Comparison of ENCODE assay signal across 14 mouse cellular contexts in the genomic region with DNA sequence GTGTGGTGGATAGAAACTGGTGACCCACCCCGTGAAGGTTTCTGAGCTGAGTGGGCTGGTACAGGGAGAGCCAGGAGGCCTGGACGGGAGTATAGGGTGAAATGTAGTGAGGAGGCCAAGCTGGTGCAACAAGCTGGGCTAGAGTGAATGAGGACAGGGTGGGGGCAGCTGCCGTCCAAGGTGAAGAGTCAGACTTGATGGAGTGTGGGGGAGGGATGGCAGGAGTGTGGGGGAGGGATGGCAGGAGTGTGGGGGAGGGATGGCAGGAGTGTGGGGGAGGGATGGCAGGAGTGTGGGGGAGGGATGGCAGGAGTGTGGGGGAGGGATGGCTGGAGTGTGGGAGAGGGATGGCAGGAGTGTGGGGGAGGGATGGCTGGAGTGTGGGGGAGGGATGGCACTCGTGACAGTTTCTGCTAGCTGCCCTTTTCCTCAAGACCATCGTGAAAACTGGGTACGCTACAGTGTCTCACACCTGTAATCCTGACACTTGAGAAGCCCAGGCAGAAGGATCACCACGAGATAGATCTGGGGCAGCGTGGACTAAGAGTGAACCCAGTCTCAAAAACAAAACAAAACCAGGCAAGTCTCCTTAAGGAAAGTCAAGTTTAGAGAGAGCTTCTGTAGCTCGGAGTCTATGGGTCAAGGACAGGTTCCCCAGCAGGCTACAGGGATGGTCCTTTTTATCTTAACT. TPM values are rescaled to one million over a fixed set of nuclear protein-coding genes. Genes with fewer than 3 reads are reported as not detected.
DNase-seq lines count a peak whose midpoint lies in the region; ATAC-seq and TF ChIP-seq lines count a peak whose summit lies in the region.
"Had no signal": no experiment of that assay in that cellular context is flagged by ENCODE, and none has a peak within 500 bp of the region (broad histone marks: within the 10 kb centered on the region; RNA-seq: fewer than 3 reads in every experiment).

No protein-coding gene starts in this region.

- peaks cover 60% of the 10 kb centered on the region for H3K4me1 ChIP-seq in heart, embryonic 13.5 days
- H3K4me1 ChIP-seq in heart, embryonic 11.5 days (ENCODE audit: control insufficient read depth, insufficient read depth, low read length), result peaks cover 20% of the 10 kb centered on the region
- H3K4me1 ChIP-seq in limb, embryonic 15.5 days, result peaks cover 31% of the 10 kb centered on the region
- peaks cover 56% of the 10 kb centered on the region for H3K4me1 ChIP-seq in limb, embryonic 10.5 days
- H3K4me1 ChIP-seq in ES-E14 (ENCODE audit: control insufficient read depth in 2 of 2, insufficient read depth in 2 of 2, low read length in 2 of 2, poor library complexity in 1 of 2), result peaks cover 27 to 45% of the 10 kb centered on the region in 2 experiments
- peaks cover 33% of the 10 kb centered on the region for H3K4me1 ChIP-seq in midbrain, embryonic 16.5 days (ENCODE audit: control insufficient read depth, insufficient read depth, low read length)

- H3K27me3 ChIP-seq in heart, embryonic 13.5 days (replicated peaks), result 0 out of 2 replicates have a peak, but pooled peaks cover 4% of the 10 kb centered on the region
- no peaks in the 10 kb centered on the region for H3K27me3 ChIP-seq in heart, embryonic 11.5 days (ENCODE audit: control insufficient read depth, insufficient read depth, low read length)
- H3K27me3 ChIP-seq in limb, embryonic 15.5 days, result peaks cover 7% of the 10 kb centered on the region; the same call in 1 of the 2 replicates
- H3K27me3 ChIP-seq in limb, embryonic 10.5 days (ENCODE audit: low read depth, poor library complexity, severe bottlenecking), result 0 out of 2 replicates have a peak, but pooled peaks cover 6% of the 10 kb centered on the region
- peaks cover 5% of the 10 kb centered on the region; the same call in 1 of the 2 replicates for H3K27me3 ChIP-seq in midbrain, embryonic 16.5 days (ENCODE audit: control insufficient read depth, insufficient read depth, low read depth, low read length)
- H3K27me3 ChIP-seq: limb, embryonic 13.5 days; Patski had no signal

- no peak overlapping the region for H3K4me2 ChIP-seq in heart, embryonic 13.5 days
- H3K4me2 ChIP-seq in heart, embryonic 11.5 days, result no peak overlapping the region
- H3K4me2 ChIP-seq in limb, embryonic 15.5 days, result no peak overlapping the region
- H3K4me2 ChIP-seq in midbrain, embryonic 16.5 days (ENCODE audit: low read length), result no peak overlapping the region
- H3K4me2 ChIP-seq: embryonic facial prominence, embryonic 13.5 days; limb, embryonic 13.5 days had no signal

- in situ Hi-C loops in ES-E14 (cut with MboI; ENCODE audit: low sequenced_read_pairs in 2 of 2, unreplicated experiment in 2 of 2), result no loop called here

- ATAC-seq in heart, embryonic 13.5 days (ENCODE audit: extremely low read depth, insufficient number of reproducible peaks, low FRiP score, low TSS enrichment), result no peak
- ATAC-seq in heart, embryonic 11.5 days (replicated peaks; ENCODE audit: insufficient number of reproducible peaks, low FRiP score, low TSS enrichment), result no peak
- no peak for ATAC-seq in limb, embryonic 15.5 days (ENCODE audit: insufficient number of reproducible peaks, low FRiP score, low TSS enrichment, low read depth)
- ATAC-seq in midbrain, embryonic 16.5 days, result no peak
- ATAC-seq: Patski had no signal

- intact Hi-C loops in left cerebral cortex, postnatal 36 days (cut with DNase I), result no loop called here

- no peak for DNase-seq in limb, embryonic 10.5 days (ENCODE audit: low spot score)
- DNase-seq in ES-E14 (ENCODE audit: low read depth, low spot score), result no peak
- DNase-seq in left cerebral cortex, postnatal 36 days (ENCODE audit: low spot score in 2 of 2), result no peak
- DNase-seq: cerebellum, postnatal 25 days; heart, adult 2 months; heart, postnatal 14 days; kidney, postnatal 25 days had no signal

- no peaks in the 10 kb centered on the region for H3K9me3 ChIP-seq in heart, embryonic 13.5 days
- H3K9me3 ChIP-seq in heart, embryonic 11.5 days (replicated peaks; ENCODE audit: control insufficient read depth, low read length), result no peaks in the 10 kb centered on the region
- no peaks in the 10 kb centered on the region for H3K9me3 ChIP-seq in limb, embryonic 15.5 days
- no peaks in the 10 kb centered on the region for H3K9me3 ChIP-seq in limb, embryonic 10.5 days (replicated peaks)
- no peaks in the 10 kb centered on the region for H3K9me3 ChIP-seq in ES-E14 (ENCODE audit: control insufficient read depth, insufficient read depth, low read depth, low read length)
- no peaks in the 10 kb centered on the region for H3K9me3 ChIP-seq in midbrain, embryonic 16.5 days (replicated peaks; ENCODE audit: control insufficient read depth, low read length, poor library complexity, severe bottlenecking)
- H3K9me3 ChIP-seq: embryonic facial prominence, embryonic 13.5 days; limb, embryonic 13.5 days had no signal

- peak overlapping the region; percentile 37; the same call in 1 of the 2 replicates for H3K9ac ChIP-seq in heart, embryonic 13.5 days
- no peak overlapping the region; the same call in 1 of the 2 replicates for H3K9ac ChIP-seq in heart, embryonic 11.5 days (ENCODE audit: low read depth, low read length)
- no peak overlapping the region for H3K9ac ChIP-seq in limb, embryonic 15.5 days
- peak overlapping the region; percentile 65 for H3K9ac ChIP-seq in ES-E14 (ENCODE audit: insufficient read depth, low read depth, low read length, poor library complexity, severe bottlenecking)
- H3K9ac ChIP-seq in midbrain, embryonic 16.5 days (ENCODE audit: low read depth, low read length), result no peak overlapping the region
- H3K9ac ChIP-seq: embryonic facial prominence, embryonic 13.5 days; limb, embryonic 13.5 days had no signal

- no peak overlapping the region for H3K27ac ChIP-seq in heart, embryonic 13.5 days (replicated peaks)
- H3K27ac ChIP-seq in heart, embryonic 11.5 days (ENCODE audit: low read depth, low read length), result no peak overlapping the region
- peak overlapping the region; percentile 11; the same call in 1 of the 2 replicates for H3K27ac ChIP-seq in limb, embryonic 15.5 days
- no peak overlapping the region; the same call in 1 of the 2 replicates for H3K27ac ChIP-seq in limb, embryonic 10.5 days
- H3K27ac ChIP-seq in ES-E14 (ENCODE audit: insufficient read depth, low read depth, low read length, poor library complexity, severe bottlenecking), result peak overlapping the region; percentile 98
- 0 out of 2 replicates have a peak overlapping the region, but pooled peaks have one; percentile 9 for H3K27ac ChIP-seq in midbrain, embryonic 16.5 days (ENCODE audit: low read length)
- H3K27ac ChIP-seq: embryonic facial prominence, embryonic 13.5 days; heart, adult 2 months; limb, embryonic 13.5 days had no signal

- H3K36me3 ChIP-seq in heart, embryonic 13.5 days, result no peaks in the 10 kb centered on the region
- H3K36me3 ChIP-seq in heart, embryonic 11.5 days (ENCODE audit: control insufficient read depth, insufficient read depth, low read length), result no peaks in the 10 kb centered on the region
- no peaks in the 10 kb centered on the region for H3K36me3 ChIP-seq in limb, embryonic 15.5 days
- H3K36me3 ChIP-seq in limb, embryonic 10.5 days, result no peaks in the 10 kb centered on the region
- no peaks in the 10 kb centered on the region for H3K36me3 ChIP-seq in ES-E14 (ENCODE audit: control insufficient read depth, insufficient read depth, low read length, poor library complexity, severe bottlenecking)
- H3K36me3 ChIP-seq in midbrain, embryonic 16.5 days (ENCODE audit: control insufficient read depth, insufficient read depth, low read length), result no peaks in the 10 kb centered on the region
- H3K36me3 ChIP-seq: embryonic facial prominence, embryonic 13.5 days; limb, embryonic 13.5 days had no signal

- WGBS in heart, embryonic 13.5 days, result 20% methylated on average over 9 of the region's 9 CpGs
- WGBS in heart, embryonic 11.5 days (ENCODE audit: insufficient replicate concordance), result 17% methylated on average over 9 of the region's 9 CpGs
- WGBS in limb, embryonic 15.5 days, result 24% methylated on average over 9 of the region's 9 CpGs
- 16% methylated on average over 9 of the region's 9 CpGs for WGBS in limb, embryonic 10.5 days
- 31% methylated on average over 9 of the region's 9 CpGs for WGBS in midbrain, embryonic 16.5 days

- no peak overlapping the region for H3K4me3 ChIP-seq in heart, embryonic 13.5 days
- H3K4me3 ChIP-seq in heart, embryonic 11.5 days (ENCODE audit: low read depth, low read length), result no peak overlapping the region
- H3K4me3 ChIP-seq in limb, embryonic 15.5 days, result no peak overlapping the region
- no peak overlapping the region for H3K4me3 ChIP-seq in limb, embryonic 10.5 days
- H3K4me3 ChIP-seq in ES-E14 (ENCODE audit: insufficient read depth in 1 of 2, low read depth in 1 of 2, low read length in 2 of 2, poor library complexity in 1 of 2, severe bottlenecking in 1 of 2), result peak overlapping the region; percentile 42 to 47
- no peak overlapping the region for H3K4me3 ChIP-seq in midbrain, embryonic 16.5 days (ENCODE audit: low read depth, low read length)
- H3K4me3 ChIP-seq: embryonic facial prominence, embryonic 13.5 days; heart, adult 2 months; limb, embryonic 13.5 days had no signal

TF ChIP-seq in ES-E14, 5 proteins besides CTCF, POLR2A, EP300 and RAD21 (continues in another document):
- TF ChIP-seq MAFK (IDR thresholded peaks at IDR 0.05; ENCODE audit: insufficient read depth, low read depth, low read length) (no peak), ZC3H11A (IDR thresholded peaks at IDR 0.05; ENCODE audit: borderline replicate concordance, low read depth, low read length) (no peak), ZNF384 (IDR thresholded peaks at IDR 0.05; ENCODE audit: low read depth, low read length) (no peak), CHD2 (IDR thresholded peaks at IDR 0.05; ENCODE audit: low read depth, low read length) (no peak)

RNA-seq across cellular contexts. Expression of gene Zbtb34, which starts 9.0 kb away (rescaled TPM):
- polyA plus RNA-seq in heart, embryonic 13.5 days (2015; fragmentation: Nextera tagmentation; extraction: Ambion mirVana), result 3.5 TPM in 2 replicates
- 4.2 and 6.4 TPM in 2 replicates for polyA plus RNA-seq in heart, embryonic 11.5 days (2014; fragmentation: Nextera tagmentation; extraction: Ambion mirVana)
- polyA plus RNA-seq in limb, embryonic 15.5 days (2015; fragmentation: Nextera tagmentation; extraction: Ambion mirVana), result 6.5 and 7.1 TPM in 2 replicates
- 7.1 and 8.6 TPM in 2 replicates for polyA plus RNA-seq in limb, embryonic 10.5 days (2016; fragmentation: Nextera tagmentation; extraction: Ambion mirVana)
- total RNA-seq in ES-E14 (2012; rRNA removed), result 13.4 and 16.5 TPM in 2 replicates
- polyA plus RNA-seq in midbrain, embryonic 16.5 days (2015; fragmentation: Nextera tagmentation; extraction: Ambion mirVana), result 7.6 TPM in 2 replicates
- total RNA-seq in left cerebral cortex, postnatal 36 days (2021), result 10 to 100 TPM; 18.9 to 27.1 TPM

RNA-seq across cellular contexts. Expression of gene Zbtb43, which starts 28.2 kb away (rescaled TPM):
- polyA plus RNA-seq in heart, embryonic 13.5 days (2015; fragmentation: Nextera tagmentation; extraction: Ambion mirVana), result 10.3 and 10.5 TPM in 2 replicates
- polyA plus RNA-seq in heart, embryonic 11.5 days (2014; fragmentation: Nextera tagmentation; extraction: Ambion mirVana), result 12.8 and 16.8 TPM in 2 replicates
- polyA plus RNA-seq in limb, embryonic 15.5 days (2015; fragmentation: Nextera tagmentation; extraction: Ambion mirVana), result 17.3 and 19.0 TPM in 2 replicates
- 19.3 and 19.9 TPM in 2 replicates for polyA plus RNA-seq in limb, embryonic 10.5 days (2016; fragmentation: Nextera tagmentation; extraction: Ambion mirVana)
- 31.3 and 32.0 TPM in 2 replicates for total RNA-seq in ES-E14 (2012; rRNA removed)
- polyA plus RNA-seq in midbrain, embryonic 16.5 days (2015; fragmentation: Nextera tagmentation; extraction: Ambion mirVana), result 26.0 and 27.7 TPM in 2 replicates
- total RNA-seq in left cerebral cortex, postnatal 36 days (2021), result 10 to 100 TPM; 26.7 to 28.3 TPM

Comparison
In these comparisons a context has a peak if more than half of its experiments do, and no peak if none do; other contexts are left out.
1. H3K27ac ChIP-seq: peak in limb, embryonic 15.5 days (single experiment), ES-E14 (single experiment) and midbrain, embryonic 16.5 days (single experiment); none in heart, embryonic 13.5 days (single experiment), heart, embryonic 11.5 days (single experiment) and limb, embryonic 10.5 days (single experiment).
2. H3K9ac ChIP-seq: peak in heart, embryonic 13.5 days (single experiment) and ES-E14 (single experiment); none in heart, embryonic 11.5 days (single experiment), limb, embryonic 15.5 days (single experiment) and midbrain, embryonic 16.5 days (single experiment).
3. H3K4me3 ChIP-seq: peak in ES-E14 (2 of 2); none in heart, embryonic 13.5 days (single experiment), heart, embryonic 11.5 days (single experiment), limb, embryonic 15.5 days (single experiment), limb, embryonic 10.5 days (single experiment) and midbrain, embryonic 16.5 days (single experiment).